Mouse (Mus musculus) myocyte (in vitro differentiated cells): Measurements from ENCODE around the gene Gabarapl2.

ENCODE experiments used
- E2F4 ChIP-seq: IDR thresholded peaks from one replicate; pipeline ENCODE4 v1.6.1; 2011; ENCODE audit warnings: mild to moderate bottlenecking, control low read depth, moderate library complexity; ENCODE audit not compliant: insufficient read depth
- MAX ChIP-seq: IDR thresholded peaks from one replicate; pipeline ENCODE4 v1.6.1; 2011; ENCODE audit warnings: low read depth, mild to moderate bottlenecking, control low read depth
- MYOG ChIP-seq, 3 experiments: IDR thresholded peaks; one replicate each; pipeline ENCODE4 v1.6.1; 2011; ENCODE audit warnings: control low read depth in 2 of 3, low read depth in 2 of 3, mild to moderate bottlenecking in 2 of 3; ENCODE audit not compliant: insufficient read length in 2 of 3, control insufficient read depth in 1 of 3, insufficient read depth in 1 of 3
- POLR2A ChIP-seq: IDR thresholded peaks from one replicate; pipeline ENCODE4 v1.6.1; 2011; ENCODE audit warnings: low read depth, mild to moderate bottlenecking, control low read depth, moderate library complexity; ENCODE audit not compliant: insufficient read length
- POLR2AphosphoS2 ChIP-seq: IDR thresholded peaks from one replicate; pipeline ENCODE4 v1.6.1; 2011; ENCODE audit warnings: low read depth, control low read depth; ENCODE audit not compliant: insufficient read length
- USF1 ChIP-seq: IDR thresholded peaks from one replicate; pipeline ENCODE4 v1.6.1; 2011; ENCODE audit warnings: low read depth, mild to moderate bottlenecking, control low read depth, moderate library complexity

DNA sequence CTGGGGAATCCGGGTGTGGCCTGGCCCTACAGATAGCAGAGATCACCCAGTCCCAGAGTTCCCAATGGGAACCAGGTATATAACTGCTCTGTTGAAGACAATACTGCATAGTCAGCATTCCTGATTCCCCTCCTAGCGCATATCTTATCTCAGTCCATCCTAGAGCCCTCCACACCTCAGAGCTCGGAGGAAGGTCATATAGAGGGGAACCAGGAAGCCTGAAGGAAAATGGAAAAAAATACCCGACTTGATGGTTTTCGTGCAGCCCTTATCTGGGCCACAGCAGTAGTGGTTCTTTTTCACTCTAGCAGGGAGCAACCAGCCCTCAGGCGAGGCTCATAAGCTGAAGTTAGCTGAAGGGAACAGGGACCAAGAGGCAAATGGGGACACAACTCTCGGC lies 15.5 kb upstream of the Gabarapl2 start:
- TF ChIP-seq E2F4 (no peak), POLR2A (no peak), USF1 (no peak), POLR2AphosphoS2 (no peak), MYOG (IDR thresholded peaks at IDR 0.05; ENCODE audit: control insufficient read depth in 1 of 3, insufficient read depth in 1 of 3, insufficient read length in 2 of 3, low read depth in 2 of 3) (no peak), MAX (no peak)
